Mouse (Mus musculus) cerebellum, adult 2 months (tissue): ENCODE data around the gene Snf8.

Experiments
- CTCF ChIP-seq: fragments of 200-500 bp; IDR thresholded peaks from 2 replicates; pipeline ENCODE4 v1.5.1; 2011; ENCODE audit warnings: low read depth, mild to moderate bottlenecking, control low read depth, low read length, moderate library complexity, borderline replicate concordance; ENCODE audit not compliant: insufficient read depth
- POLR2A ChIP-seq: fragments of 200-500 bp; IDR thresholded peaks from 2 replicates; pipeline ENCODE4 v1.6.1; 2011; ENCODE audit warnings: low read length, control low read depth, borderline replicate concordance; ENCODE audit not compliant: insufficient read depth

DNA sequence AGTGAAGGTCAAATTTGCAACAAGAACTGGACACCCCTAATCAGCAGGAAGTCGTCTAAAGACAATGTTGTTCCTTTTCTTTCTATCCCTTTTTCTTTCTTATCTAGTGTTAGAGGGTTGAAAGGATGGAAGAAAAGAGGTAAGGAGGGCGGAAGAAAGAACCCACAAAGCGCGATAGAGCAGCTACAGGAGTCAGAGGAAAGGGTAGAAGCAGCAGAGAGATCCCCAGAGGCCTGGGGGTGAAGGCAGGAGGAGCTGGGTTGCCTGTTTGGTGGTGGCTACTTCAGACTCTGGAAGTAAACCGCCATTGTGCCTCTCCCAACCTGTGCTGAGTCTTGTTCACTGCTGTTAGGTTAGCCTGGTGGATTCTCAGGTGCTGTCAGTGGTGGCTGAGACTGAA lies 6.6 kb upstream of the Snf8 start:
- TF ChIP-seq CTCF = no peak
- no peak for TF ChIP-seq POLR2A
